Mouse (Mus musculus) heart, adult 11 months (tissue): ENCODE data around the gene Atf5.
A peak's percentile ranks its signal among the peaks of the same experiment; 100 is the strongest.

Source experiments
- DNase-seq: peaks from one replicate; pipeline ENCODE4 v3.0.0; 2022

Atf5 gene

DNA sequence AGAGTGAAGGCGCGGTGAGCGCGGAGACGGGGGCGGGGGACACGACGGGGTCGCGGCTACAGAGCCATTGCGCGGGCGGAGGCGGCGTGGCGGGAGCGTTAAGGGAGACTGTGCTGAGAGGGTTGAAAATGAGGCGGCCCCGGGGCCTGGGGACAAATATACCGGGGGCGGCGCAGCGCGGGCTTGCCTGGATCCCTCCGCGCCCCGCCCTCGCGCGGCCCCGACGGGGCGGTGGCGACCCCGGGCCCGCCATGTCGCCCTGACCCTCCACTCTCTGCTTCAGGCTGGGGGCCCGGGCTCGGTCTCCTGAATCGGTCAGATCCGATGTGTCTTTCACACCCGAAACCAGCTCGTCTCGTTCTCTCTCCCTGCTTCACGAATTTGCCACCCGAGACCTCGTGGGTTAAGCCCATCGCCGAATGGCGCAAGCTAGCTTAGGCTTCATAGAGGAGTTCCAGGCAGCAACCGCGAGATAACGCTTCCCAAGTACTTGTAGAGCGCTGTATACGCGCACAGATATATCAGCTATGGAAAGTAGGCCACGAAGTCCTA is at the start of gene Atf5:
Atf5 (minus strand) TSS at position 189 of the 552 bp plus-strand sequence.
- no peak for DNase-seq

DNA sequence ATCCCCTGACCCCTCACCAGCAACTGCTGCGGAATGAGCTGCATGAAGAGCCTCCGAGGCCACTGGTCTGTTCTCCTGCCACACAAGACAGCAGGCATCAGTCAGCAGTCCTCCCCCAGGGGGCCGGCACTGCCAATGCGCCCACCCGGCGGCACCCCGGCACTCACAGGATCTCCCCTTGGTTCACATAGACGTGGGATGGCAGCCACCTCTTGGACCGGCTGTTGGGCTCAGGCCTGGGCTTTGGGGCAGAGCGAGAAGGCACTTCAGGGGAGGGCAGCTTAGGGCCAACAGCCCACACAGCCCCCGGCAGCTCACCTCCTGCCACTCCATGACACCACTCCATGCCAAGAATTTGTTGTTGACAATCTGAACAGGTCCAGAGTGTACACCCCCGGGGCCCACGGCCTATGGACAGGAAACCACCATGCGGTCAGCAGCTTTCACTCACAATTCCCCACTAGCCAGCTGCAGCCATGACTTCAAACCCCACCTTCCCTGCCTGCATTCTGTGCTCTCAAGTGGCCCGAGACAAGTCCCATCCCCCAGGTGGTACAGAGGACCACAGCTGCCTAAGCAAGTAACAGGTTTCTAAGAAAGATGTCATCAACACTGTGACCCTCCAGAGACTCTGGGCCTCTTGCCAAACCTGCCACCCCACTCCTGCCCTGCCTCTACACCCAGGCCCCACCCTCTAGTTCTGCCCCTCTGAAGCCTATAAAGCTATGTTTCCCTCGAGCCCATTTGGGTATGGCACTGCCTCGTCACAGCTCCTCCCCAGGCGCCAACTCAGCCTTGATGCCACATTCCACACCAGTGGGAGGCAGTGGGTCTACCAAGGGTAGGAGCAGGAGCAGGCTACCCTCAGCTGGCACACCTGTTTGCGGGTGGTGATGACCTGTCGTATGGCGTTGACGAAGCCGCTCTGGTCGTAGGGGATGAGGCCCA is 48.4 kb upstream of the Atf5 start:
- DNase-seq, result peak; percentile 95

DNA sequence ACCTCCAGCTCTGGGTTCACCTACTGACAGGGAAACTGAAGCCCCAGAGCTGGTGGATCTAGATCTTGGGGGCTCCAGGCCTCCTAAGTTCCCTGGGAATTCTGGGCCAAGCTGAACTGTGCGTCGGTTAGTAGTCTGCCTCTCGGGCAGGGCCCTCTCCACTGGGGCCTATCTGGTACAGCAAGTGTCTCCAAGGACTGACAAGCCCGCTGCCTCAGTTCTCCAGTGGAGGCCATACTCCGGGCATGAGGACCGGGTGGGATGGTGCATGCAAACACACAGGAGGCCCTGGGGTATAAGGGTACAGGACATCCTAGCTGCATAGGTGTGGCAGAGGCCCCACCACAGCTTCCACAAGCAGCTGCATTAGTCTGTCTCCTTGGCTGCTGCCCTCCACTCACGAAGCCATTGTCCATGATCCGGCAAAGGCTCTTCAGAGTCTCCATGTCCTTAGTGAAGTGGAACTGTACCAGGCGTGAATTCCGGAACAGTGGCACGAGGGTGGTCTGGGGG is 47.6 kb upstream of the Atf5 start:
- DNase-seq, result peak; percentile 94

DNA sequence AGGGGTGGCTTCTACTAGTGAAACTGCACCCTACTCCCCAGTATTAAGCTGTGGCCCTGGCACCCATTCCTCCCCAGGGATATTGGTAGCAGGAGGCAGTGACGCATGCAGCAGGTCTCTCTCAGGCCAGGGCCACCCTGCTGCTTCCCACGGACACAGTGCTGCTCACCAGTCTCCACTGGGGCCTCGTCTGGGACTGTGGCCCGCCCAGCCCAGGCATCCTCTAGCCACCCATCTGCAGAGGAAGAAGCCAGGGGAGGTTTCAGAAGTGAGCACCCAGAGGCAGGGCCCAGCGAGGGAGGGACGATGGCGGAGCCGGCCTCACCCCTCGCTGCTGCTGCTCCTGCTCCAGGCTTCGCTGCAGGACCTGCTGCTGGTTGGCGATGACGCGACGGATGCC is 46.8 kb upstream of the Atf5 start:
- no peak for DNase-seq

DNA sequence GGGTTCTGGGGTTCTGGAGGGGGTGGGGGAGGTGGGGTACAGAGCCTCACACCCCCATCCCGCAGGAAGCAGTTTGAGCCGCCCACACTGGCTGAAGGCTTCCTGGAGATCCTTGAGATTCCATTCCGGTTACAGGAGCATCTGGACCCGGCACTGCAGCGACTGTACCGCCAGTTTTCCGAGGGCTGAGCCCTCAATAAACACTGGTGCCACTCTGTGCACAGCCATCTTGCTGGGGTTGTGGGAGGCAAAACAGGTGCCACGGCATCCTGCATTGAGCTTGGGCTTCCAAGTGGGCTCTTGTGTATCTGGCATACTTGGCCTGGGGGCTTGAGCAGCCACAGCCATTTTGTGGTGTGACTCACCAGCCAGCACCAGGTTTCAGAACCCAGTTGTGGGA is 46.0 kb upstream of the Atf5 start:
- no peak for DNase-seq

DNA sequence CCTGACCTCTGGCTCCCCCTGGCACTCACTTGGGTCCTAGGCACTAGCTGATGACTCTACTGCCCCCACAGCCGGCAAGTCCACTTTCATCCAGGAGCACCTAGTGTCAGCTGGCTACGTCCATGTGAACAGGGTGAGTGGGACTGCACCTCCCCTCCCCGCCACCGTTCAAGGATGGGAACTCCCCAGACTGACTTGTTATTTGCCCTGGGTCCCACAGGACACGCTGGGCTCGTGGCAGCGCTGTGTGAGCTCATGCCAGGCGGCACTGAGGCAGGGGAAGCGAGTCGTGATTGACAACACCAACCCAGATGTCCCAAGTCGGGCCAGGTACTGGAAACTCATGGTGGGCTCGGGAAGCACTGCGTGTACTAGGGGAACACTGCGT is 45.0 kb upstream of the Atf5 start:
- no peak for DNase-seq

DNA sequence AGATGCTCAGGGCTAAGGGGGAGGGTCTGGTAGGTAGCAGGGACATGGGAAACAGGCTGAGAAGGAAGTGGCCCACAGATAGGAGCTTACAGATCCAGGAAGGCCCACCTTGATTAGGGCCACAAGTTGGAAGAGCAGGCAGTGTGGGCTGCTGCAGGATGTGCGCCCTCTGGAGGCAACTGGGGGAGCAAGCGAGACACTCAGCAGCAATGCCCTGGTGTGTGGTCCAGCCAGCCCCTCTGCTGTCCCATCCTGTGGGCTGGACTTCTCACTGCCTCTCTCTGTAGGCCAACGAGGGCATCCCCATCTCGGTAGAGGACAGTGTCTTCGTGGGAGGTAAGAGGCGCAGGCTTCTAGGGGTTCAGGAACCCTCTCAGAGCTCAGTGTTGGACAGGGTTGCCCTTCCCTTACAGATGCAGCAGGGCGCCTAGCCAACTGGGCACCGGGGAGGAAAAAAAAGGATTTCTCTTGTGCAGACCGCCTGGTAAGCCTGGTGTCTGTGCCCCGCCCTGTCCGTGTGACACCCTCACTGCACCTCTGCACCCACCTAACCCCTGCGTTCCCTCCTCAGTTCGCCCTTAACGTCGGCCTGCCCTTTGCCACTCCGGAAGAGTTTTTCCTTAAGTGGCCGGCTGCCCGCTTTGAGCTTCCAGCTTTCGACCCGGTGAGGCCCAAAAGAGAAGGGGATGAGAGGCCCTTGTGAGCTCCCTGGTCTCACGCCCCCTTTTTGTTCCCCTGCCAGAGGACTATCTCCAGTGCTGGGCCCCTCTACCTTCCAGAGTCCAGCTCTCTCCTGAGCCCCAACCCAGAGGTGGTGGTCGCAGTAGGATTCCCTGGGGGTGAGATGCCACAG is 44.3 kb upstream of the Atf5 start:
- DNase-seq, result peak; percentile 96

DNA sequence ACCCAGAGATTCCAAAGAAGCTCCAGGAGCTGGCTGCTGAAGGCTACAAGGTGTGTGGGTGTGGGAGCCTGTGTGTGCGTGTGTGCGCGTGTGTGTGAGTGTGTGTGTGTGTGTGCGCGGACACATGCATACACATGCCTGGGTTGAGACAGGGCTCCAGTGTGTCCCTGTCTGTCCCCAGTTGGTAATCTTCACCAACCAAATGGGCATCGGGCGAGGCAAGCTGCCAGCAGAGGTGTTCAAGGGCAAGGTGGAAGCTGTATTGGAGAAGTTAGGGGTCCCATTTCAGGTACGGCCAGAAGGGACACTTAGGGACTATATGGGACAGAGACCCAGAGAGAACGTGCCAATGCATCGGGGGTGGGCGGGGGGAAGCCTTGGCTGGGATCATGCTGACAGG is 43.4 kb upstream of the Atf5 start:
- no peak for DNase-seq

DNA sequence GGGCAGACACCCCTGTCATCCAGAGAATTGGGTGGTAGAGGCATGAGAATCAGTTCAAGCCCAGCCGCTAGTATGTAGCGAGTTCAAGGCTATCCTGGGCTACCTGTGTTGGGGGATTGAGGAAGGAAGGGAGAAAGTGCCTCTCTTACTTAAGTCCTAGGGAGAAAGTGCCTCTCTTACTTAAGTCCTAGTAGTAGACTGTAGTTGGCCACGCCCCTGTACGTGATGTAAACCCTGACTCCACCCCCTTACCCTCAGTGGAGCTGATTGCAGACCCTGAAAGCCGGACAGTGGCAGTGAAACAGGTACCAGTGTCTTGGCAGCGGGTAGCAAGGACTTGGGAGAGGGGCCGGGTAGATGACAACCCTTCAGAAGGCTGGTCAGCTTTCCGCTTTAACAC is 41.4 kb upstream of the Atf5 start:
- DNase-seq, result peak; percentile 96

DNA sequence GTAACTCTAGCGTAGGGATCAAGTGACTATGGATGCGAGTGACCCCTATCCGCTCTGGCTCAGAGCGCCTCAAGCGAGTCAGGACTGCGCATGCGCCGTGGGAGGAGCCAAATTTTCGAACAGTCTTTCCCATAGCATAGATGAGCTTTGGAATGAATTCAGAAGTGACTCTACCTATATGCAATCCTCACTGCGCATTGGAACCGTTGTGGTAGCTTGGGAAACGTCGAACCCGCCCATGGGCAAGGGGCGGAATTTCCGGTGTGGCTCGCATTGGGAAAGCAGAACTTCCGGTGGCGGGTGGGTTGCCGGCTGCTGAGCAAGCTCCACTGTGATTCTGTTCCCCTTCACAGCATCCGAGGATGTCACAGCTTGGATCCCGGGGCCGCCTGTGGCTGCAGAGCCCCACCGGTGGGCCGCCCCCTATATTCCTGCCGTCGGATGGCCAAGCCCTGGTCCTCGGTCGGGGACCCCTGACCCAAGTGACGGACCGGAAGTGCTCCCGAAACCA is 40.6 kb upstream of the Atf5 start, which contains the start of gene Pnkp:
Pnkp (plus strand) TSS at position 98 of the 511 bp plus-strand sequence.
- DNase-seq, result peak; percentile 99

DNA sequence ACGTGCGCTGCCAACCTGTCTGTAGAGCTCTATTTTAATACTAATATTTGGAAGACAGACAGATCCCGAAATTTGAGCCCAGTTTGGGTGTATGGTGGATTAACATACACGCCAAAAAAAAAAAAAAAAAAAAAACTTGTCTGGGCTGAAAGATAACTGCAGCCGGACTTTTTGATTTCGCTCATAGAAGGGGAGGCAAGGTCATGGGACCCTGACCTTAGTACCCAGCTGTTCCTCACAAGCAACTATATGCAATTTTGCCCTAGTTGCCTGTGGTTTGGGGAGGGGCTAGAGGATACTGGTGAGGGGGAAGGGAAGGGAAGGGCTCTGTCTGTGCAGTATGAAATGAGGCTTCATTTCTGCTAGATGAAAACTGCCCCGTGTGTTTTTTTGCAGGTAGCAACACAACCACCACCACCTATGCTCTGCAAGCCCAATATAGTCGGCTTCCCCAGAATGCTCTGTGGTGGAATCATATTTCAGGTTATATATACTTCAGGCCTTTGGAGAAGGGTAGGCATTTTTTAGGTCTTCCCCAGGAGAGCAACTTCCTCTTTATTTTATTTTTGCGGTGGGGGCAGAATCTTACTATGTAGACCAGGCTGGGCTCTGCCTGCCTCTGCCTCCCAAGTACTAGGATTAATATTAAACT is 39.9 kb upstream of the Atf5 start:
- DNase-seq, result no peak

DNA sequence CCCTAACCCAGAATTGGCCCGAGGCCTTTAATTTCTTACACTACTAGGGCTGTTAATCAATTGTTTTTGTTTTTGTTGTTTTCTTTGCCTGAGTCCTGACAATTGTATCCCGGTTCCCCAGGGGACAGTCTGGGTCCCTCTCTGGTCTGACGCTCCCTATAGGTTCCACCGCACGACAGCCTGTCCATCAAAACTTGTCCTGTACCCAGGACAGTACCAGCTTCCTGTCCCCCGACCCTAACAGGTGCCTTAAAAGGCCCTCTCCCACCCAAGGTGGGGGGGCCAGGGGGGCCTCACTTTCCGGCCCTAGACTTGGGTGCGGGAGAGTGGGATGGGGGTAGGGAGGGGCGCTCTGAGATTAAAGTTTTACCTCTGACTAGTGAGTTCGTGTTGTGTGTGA is 38.6 kb upstream of the Atf5 start:
- DNase-seq, result no peak

DNA sequence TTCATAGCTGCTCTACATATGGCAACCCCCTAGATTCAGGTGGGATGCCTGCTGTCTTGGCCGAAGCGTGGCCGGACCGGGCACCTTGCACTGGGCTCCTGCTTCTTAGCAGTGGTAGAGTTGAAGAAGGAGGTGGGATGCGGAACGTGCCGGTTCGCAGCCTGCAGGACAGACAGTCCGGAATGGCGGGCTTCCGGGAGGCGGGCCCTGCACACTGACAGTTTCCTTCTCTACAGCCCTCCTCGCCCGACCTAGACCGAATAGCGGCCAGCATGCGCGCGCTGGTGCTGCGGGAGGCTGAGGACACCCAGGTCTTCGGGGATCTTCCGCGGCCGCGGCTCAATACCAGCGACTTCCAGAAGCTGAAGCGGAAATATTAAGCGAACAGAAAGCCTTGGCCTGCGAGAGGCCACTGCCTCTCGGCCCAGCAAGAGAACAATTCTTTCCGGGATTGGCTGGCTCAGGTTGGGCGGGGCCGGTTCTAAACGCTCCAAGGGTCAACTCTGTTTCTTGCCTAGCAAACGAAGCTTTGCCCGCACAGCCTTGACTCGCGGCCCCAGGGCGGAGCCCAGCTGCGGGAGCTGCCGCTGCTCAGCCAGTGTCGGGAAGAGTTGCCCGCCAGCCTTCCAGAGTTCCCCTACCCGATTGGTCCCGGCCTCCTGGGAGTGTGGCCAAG is 38.0 kb upstream of the Atf5 start:
- DNase-seq, result peak; percentile 99

DNA sequence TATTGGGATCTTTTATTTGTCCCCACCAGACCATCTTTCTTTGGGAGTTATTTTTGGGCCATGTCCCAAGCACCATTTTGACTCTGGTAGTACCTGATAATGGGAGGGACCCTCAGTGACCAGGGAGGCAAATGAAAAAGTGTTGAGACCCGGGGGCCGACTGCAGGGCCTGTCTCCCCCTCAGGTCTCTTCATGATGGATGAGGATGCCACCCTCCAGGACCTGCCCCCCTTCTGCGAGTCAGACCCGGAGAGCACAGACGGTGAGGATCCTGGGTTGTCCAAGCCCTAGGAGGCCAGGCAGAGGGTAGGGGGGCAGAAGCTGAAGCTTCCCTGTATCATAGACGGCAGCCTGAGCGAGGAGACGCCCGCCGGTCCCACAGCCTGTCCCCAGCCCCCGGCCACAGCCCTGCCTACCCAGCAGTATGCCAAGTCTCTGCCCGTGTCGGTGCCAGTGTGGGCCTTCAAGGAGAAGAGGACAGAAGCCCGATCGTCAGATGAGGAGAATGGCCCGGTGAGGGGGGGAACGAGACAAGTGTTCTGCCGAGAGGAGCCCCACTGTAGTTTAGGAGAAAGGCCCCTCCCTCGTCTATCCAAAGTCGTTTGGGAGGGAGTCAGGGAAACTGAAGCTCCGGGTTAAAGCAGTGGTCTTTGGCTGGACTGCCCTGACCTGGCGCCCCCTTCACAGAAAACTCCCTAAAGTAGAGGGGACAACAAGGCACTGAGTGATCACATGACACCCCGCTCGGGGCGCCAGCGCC is 37.3 kb upstream of the Atf5 start:
- peak; percentile 96 for DNase-seq

DNA sequence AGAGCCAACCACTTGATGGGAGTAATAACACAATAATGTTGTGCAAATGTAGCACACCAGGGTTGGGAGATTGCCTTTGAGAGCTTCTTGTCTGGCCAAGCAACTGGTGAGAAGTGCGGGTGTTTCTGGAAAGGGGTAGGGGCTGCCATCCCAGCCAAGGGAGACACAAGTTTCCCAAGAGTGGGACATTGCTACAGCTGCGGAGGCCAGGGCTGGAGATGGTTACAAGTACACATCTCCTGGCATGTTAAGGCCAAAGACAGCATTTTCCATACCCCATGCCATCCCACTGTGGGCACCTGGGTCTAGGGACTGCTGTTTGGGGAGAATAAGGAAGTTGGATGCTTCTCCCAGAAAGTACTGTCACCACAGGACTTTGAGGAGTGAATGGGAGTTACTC is 36.6 kb upstream of the Atf5 start:
- DNase-seq, result peak; percentile 94

DNA sequence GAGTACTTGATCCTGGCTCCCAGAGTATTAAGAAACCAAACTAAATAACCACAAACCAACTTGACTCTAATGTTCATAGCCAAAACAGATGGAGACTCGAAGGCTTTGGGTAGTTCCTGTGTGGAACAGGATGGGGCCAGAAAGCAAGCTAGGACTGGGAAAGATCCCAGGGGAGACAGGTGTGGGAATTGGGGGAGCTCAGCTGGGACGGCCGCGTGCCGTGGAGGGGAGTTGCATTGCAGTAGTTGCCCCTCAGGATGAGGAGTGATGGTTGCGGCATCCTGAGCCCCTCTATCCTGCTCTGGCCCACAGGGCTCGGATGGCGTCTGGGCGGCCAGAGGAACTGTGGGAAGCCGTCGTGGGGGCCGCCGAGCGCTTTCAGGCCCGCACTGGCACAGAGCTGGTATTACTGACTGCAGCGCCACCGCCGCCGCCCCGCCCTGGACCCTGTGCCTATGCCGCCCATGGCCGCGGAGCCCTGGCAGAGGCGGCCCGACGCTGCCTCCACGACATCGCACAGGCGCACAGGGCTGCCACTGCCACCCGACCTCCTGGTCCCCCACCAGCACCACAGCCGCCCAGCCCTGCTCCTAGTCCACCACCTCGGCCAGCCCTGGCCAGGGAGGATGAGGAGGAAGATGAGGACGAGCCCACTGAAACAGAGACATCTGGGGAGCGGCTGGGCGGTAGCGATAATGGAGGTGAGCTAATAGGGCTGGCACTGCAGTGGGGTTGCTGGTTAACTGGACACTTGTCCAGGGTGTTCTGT is 36.0 kb upstream of the Atf5 start:
- DNase-seq, result peak; percentile 95

DNA sequence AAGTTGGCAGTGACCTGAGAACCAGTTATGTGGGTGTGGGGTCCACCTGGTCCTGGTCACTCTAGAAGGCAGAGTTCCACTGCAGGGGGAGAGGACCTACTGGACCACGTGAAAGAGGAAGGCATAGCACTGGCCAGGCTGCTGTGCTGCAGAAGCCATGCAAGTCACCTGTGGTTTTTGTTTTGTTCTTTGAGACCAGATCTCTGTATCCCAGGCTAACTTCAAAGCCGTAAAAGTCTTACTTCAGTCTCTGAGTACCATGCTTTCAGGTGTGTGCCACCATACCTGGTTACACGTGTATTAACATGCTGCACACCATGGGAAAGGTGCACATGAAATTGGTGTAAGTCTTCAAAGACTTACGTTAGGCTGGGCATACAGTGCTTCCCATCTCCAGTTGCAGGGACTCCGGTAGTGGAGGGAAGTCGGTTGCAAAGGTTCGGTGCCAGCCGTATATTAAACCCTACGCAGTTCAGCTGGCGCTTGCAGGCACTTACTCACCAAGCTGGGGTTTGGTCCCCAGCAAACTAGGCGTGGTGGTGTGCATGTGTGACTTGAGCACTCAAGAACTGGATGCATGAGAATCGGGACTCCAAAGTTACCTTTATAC is 35.3 kb upstream of the Atf5 start:
- no peak for DNase-seq

DNA sequence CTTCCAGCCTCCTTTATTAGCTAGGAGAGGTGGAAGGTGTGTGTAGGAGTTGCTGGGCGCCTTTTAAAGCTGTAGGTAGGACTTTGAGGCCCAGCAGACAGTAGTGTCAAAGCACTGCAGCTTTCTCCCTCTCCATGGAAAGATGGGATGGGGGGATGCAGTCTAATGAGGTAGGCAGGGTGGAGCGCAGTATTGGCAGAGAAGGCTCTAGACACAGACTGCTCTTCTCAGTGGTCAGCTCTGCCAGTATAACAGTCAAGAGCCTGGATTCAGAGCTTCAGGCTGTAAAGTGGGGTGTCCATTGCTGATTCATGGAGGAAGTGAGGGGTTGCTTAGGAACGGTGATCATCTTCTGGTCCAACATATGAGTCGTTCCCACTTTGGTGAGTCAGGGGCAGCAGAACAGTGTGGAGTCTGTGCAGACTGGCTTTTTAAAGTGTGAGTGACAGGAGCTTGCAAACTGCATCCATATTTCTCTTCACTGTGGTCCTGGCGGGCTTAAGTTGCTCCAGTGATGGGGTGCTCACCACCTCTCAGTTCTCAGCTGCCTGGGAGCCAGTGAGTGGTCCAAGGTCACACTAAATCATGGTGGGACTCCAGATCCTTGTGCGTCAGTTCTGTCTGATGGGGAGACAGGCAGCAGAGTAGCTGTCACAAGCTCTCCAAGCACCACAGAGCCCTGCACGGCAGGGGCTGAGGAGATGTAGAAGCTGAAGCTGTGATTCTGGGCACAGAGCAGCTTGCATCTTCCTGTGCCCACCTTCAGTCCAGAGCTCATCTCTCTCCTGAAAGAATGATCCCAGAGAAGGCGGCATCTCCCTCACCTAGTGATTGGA is 34.5 kb upstream of the Atf5 start:
- DNase-seq, result peak; percentile 95

DNA sequence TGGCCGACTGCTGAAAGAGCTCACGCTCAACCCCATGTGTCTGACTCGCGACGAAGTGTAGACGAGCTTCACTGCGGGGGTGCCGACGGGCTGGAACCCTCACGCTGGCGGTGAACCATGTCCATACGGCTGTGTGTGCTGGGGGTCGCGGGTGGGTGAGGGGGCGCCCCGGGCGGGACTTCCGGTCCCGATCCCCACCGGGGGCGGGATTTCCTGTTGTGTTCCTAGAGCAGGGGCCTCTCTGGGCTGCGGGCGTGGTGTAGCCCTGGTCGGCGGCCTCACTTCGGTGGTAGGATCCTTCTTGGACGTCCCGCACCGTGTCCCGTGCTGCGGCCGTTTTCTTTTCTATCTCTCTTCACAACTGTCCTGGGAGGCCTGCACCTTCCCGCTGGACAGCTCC is 33.7 kb upstream of the Atf5 start:
- peak; percentile 98 for DNase-seq
